Mouse (Mus musculus): ENCODE results near the gene Esrrg. TPM values are rescaled to one million over a fixed set of nuclear protein-coding genes. Genes with fewer than 3 reads are reported as not detected.

Gene Esrrg
- polyA plus RNA-seq, 1 experiment from 2014 or later: 34.2 TPM

DNA sequence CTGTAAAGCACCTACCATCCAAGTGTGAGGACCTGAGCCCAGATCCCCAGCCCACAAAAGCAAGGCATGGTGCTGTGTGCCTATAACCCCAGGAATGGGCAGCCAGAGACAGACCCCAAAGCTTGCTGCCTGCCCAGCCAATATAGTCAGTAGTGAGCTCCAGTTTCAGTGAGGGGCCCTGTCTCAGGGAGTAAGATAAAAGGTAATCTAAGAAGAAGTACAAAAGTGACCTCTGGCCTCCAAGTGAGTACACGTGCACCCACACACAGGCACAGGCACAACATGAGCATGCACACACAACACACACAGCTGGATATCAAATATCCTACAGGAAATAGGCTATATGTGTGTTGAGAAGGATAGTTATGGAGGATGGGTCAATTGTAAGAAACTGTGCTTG lies 286.9 kb downstream of the Esrrg start:
- Histone ChIP-seq H3K4me3 (ENCODE audit: low read depth, low read length) (no peak overlapping the region), H3K9me3 (replicated peaks; ENCODE audit: control insufficient read depth, low read length) (no peaks in the 10 kb centered on the region), H3K27ac (ENCODE audit: low read depth, low read length) (no peak overlapping the region), H3K36me3 (ENCODE audit: control insufficient read depth, insufficient read depth, low read length) (no peaks in the 10 kb centered on the region), H3K4me2 (no peak overlapping the region), H3K4me1 (ENCODE audit: control insufficient read depth, insufficient read depth, low read length) (no peaks in the 10 kb centered on the region), H3K27me3 (ENCODE audit: control insufficient read depth, insufficient read depth, low read length) (no peaks in the 10 kb centered on the region), H3K9ac (ENCODE audit: low read depth, low read length) (no peak overlapping the region)
- WGBS (ENCODE audit: insufficient replicate concordance): 50% methylated on average over 1 of the region's 1 CpGs
- ATAC-seq (replicated peaks; ENCODE audit: insufficient number of reproducible peaks, low FRiP score, low TSS enrichment): no peak

DNA sequence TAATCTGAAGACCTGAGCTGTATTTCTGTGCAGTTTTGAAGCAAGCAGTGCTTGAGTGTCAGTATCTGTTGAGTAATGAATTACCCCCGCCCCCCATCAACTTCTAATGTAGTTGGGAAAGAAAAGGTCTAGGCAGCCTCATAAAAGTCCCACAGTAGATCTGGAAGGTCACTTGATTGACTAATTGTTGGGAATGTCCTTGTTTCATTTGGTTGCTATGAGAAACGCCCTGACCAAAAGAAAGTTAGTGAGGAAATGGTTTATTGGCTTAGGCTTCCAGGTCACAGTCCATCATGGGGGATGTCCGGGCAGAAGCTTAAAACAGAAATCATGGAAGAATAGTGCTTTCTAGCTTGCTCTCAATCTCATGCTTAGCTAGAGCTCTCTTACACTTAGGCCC lies 287.7 kb downstream of the Esrrg start:
- Histone ChIP-seq H3K9me3 (replicated peaks; ENCODE audit: control insufficient read depth, low read length) (no peaks in the 10 kb centered on the region), H3K27me3 (ENCODE audit: control insufficient read depth, insufficient read depth, low read length) (no peaks in the 10 kb centered on the region), H3K4me2 (no peak overlapping the region), H3K36me3 (ENCODE audit: control insufficient read depth, insufficient read depth, low read length) (no peaks in the 10 kb centered on the region), H3K4me3 (ENCODE audit: low read depth, low read length) (no peak overlapping the region), H3K4me1 (ENCODE audit: control insufficient read depth, insufficient read depth, low read length) (no peaks in the 10 kb centered on the region), H3K27ac (ENCODE audit: low read depth, low read length) (no peak overlapping the region), H3K9ac (ENCODE audit: low read depth, low read length) (no peak overlapping the region)
- ATAC-seq (replicated peaks; ENCODE audit: insufficient number of reproducible peaks, low FRiP score, low TSS enrichment): no peak
- 79% methylated on average over 3 of the region's 3 CpGs for whole genome bisulfite sequencing (ENCODE audit: insufficient replicate concordance)

DNA sequence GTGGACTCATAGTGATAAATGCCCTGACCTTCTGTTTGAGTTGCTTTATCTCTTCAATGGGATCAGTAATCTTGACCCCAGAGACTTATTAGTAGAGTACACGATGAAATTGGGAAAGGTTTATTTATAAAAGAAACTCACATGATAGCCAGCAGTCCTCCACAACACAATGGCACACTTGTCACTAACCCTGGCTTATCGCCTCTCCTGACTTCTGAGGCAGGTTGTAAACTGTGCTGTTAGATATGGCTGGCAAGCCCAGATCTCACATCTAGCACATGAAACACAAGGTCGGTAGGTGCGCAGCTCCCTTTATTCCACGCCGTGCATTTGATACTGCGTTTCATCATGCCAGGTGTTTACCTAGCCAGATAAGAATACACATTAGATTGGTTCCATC lies 288.3 kb downstream of the Esrrg start:
- no peaks in the 10 kb centered on the region for H3K27me3 ChIP-seq (ENCODE audit: control insufficient read depth, insufficient read depth, low read length)
- ATAC-seq (replicated peaks; ENCODE audit: insufficient number of reproducible peaks, low FRiP score, low TSS enrichment): no peak
- H3K4me2 ChIP-seq: no peak overlapping the region
- H3K4me3 ChIP-seq (ENCODE audit: low read depth, low read length): no peak overlapping the region
- H3K9ac ChIP-seq (ENCODE audit: low read depth, low read length): no peak overlapping the region
- 74% methylated on average over 7 of the region's 7 CpGs for WGBS (ENCODE audit: insufficient replicate concordance)
- no peaks in the 10 kb centered on the region for H3K36me3 ChIP-seq (ENCODE audit: control insufficient read depth, insufficient read depth, low read length)
- no peak overlapping the region for H3K27ac ChIP-seq (ENCODE audit: low read depth, low read length)
- H3K4me1 ChIP-seq (ENCODE audit: control insufficient read depth, insufficient read depth, low read length): no peaks in the 10 kb centered on the region
- H3K9me3 ChIP-seq (replicated peaks; ENCODE audit: control insufficient read depth, low read length): no peaks in the 10 kb centered on the region

DNA sequence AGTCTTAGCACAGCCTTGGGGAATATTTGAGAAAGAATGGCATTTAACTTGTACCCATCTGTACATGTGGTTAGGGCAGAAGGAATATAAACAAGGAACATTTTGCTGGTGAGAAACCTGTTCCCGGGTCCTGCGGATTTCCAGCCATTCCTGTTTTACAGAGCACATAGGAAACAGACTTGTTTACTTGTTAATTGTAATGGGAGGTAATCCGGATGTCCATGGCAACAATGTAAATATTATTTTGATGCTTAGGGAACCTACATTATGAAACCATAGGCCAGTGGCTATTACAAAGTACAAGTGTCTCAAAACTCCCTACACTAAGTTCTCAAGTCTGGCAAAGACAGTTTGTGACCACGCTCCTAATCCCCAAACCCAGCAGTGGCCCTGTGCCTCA lies 290.9 kb downstream of the Esrrg start:
- no peaks in the 10 kb centered on the region for H3K36me3 ChIP-seq (ENCODE audit: control insufficient read depth, insufficient read depth, low read length)
- no peaks in the 10 kb centered on the region for H3K4me1 ChIP-seq (ENCODE audit: control insufficient read depth, insufficient read depth, low read length)
- no peak overlapping the region for H3K4me2 ChIP-seq
- H3K4me3 ChIP-seq (ENCODE audit: low read depth, low read length): no peak overlapping the region
- no peaks in the 10 kb centered on the region for H3K9me3 ChIP-seq (replicated peaks; ENCODE audit: control insufficient read depth, low read length)
- WGBS (ENCODE audit: insufficient replicate concordance): 78% methylated on average over 4 of the region's 4 CpGs
- no peaks in the 10 kb centered on the region for H3K27me3 ChIP-seq (ENCODE audit: control insufficient read depth, insufficient read depth, low read length)
- no peak for ATAC-seq (replicated peaks; ENCODE audit: insufficient number of reproducible peaks, low FRiP score, low TSS enrichment)
- H3K27ac ChIP-seq (ENCODE audit: low read depth, low read length): no peak overlapping the region
- no peak overlapping the region for H3K9ac ChIP-seq (ENCODE audit: low read depth, low read length)

DNA sequence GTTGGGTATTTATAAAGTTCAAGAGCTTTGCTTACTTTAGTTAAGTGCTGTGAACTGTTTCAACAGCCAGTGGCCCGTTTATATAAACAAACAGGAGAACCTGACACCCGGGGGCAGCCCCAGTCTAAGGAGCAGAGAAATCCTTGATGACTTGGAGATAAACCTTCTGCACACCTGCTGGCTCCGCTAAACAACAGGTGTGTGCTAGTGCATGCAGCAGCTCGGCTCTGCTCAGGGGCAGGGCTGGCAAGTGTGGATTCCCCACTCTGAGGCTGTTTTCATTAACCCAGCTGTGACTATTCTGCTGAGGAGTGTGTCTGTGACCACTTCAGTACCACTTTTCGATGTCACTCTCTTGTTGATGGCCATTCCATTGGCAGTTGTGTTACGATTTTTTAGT lies 292.2 kb downstream of the Esrrg start:
- Histone ChIP-seq H3K27ac (ENCODE audit: low read depth, low read length) (no peak overlapping the region), H3K4me1 (ENCODE audit: control insufficient read depth, insufficient read depth, low read length) (no peaks in the 10 kb centered on the region), H3K9ac (ENCODE audit: low read depth, low read length) (no peak overlapping the region), H3K4me2 (no peak overlapping the region), H3K36me3 (ENCODE audit: control insufficient read depth, insufficient read depth, low read length) (no peaks in the 10 kb centered on the region), H3K27me3 (ENCODE audit: control insufficient read depth, insufficient read depth, low read length) (no peaks in the 10 kb centered on the region), H3K9me3 (replicated peaks; ENCODE audit: control insufficient read depth, low read length) (no peaks in the 10 kb centered on the region), H3K4me3 (ENCODE audit: low read depth, low read length) (no peak overlapping the region)
- 45% methylated on average over 6 of the region's 6 CpGs for WGBS (ENCODE audit: insufficient replicate concordance)
- ATAC-seq (replicated peaks; ENCODE audit: insufficient number of reproducible peaks, low FRiP score, low TSS enrichment): no peak

DNA sequence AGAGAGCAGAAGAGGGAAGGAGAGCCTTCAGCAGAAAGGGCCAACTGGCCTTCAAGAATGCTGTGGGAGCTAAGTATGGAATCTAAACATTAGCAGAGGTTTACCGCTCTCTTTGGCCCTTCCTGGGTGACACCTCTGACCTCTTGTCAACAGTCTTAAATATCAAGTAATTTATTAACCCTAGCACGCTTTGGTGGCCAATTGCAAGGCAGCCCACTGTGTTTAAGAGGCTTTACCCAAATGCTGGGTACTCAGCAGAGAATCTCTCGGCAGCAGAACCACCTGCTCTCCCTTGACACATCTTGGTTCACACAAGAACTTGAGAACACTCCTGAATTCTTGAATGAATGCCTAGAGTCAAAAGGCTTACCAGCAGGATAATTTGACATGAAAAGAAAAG lies 293.6 kb downstream of the Esrrg start:
- Histone ChIP-seq H3K27ac (ENCODE audit: low read depth, low read length) (no peak overlapping the region), H3K4me3 (ENCODE audit: low read depth, low read length) (no peak overlapping the region), H3K9me3 (replicated peaks; ENCODE audit: control insufficient read depth, low read length) (no peaks in the 10 kb centered on the region), H3K9ac (ENCODE audit: low read depth, low read length) (no peak overlapping the region), H3K4me2 (no peak overlapping the region), H3K27me3 (ENCODE audit: control insufficient read depth, insufficient read depth, low read length) (no peaks in the 10 kb centered on the region), H3K4me1 (ENCODE audit: control insufficient read depth, insufficient read depth, low read length) (no peaks in the 10 kb centered on the region), H3K36me3 (ENCODE audit: control insufficient read depth, insufficient read depth, low read length) (no peaks in the 10 kb centered on the region)
- WGBS (ENCODE audit: insufficient replicate concordance): 50% methylated on average over 3 of the region's 3 CpGs
- no peak for ATAC-seq (replicated peaks; ENCODE audit: insufficient number of reproducible peaks, low FRiP score, low TSS enrichment)

DNA sequence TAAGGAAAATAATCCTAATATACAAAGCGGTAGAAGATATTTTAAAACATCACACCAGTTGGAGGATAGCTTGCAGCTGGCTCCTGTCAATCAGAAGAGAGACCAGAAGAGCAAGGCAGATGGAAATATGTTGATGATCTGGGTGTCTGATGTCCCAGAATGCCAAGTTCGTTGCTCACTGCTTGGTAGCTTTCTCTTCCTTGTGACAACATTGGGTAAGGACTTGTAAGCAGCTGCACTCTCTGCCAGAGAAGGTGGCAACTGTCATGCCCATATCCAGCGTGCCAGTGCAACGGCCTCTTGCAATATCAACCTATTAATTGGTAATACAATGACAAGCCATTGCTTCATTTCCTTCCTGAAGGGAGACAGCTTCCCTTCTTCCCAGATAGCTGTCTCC lies 296.1 kb downstream of the Esrrg start:
- Histone ChIP-seq H3K27ac (ENCODE audit: low read depth, low read length) (no peak overlapping the region), H3K4me1 (ENCODE audit: control insufficient read depth, insufficient read depth, low read length) (peaks cover 4% of the 10 kb centered on the region), H3K9me3 (replicated peaks; ENCODE audit: control insufficient read depth, low read length) (no peaks in the 10 kb centered on the region), H3K36me3 (ENCODE audit: control insufficient read depth, insufficient read depth, low read length) (no peaks in the 10 kb centered on the region), H3K27me3 (ENCODE audit: control insufficient read depth, insufficient read depth, low read length) (no peaks in the 10 kb centered on the region), H3K4me2 (no peak overlapping the region), H3K9ac (ENCODE audit: low read depth, low read length) (no peak overlapping the region), H3K4me3 (ENCODE audit: low read depth, low read length) (no peak overlapping the region)
- WGBS (ENCODE audit: insufficient replicate concordance): 71% methylated on average over 4 of the region's 4 CpGs
- ATAC-seq (replicated peaks; ENCODE audit: insufficient number of reproducible peaks, low FRiP score, low TSS enrichment): no peak

DNA sequence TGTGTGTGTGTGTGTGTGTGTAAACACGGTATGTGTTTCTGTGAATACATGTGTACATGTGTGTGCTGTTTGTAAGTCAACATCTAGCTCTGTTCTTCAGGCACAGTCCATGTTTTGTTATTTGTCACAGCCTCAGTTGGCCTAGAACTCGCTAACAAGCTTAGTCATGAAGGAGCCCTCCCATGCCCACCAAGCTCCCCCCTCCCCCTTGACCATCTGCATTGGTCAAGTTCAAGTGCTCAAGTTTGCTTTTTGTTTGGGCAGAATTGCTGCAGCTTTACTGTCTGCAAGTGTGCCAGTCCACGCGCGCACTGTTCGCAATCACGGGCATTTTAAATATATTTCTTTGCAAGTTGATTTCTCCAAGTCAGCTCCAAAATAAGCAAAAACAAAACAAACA lies 298.8 kb downstream of the Esrrg start:
- ATAC-seq (replicated peaks; ENCODE audit: insufficient number of reproducible peaks, low FRiP score, low TSS enrichment): no peak
- Histone ChIP-seq H3K27ac (ENCODE audit: low read depth, low read length) (no peak overlapping the region), H3K4me1 (ENCODE audit: control insufficient read depth, insufficient read depth, low read length) (peaks cover 7% of the 10 kb centered on the region), H3K4me3 (ENCODE audit: low read depth, low read length) (no peak overlapping the region), H3K36me3 (ENCODE audit: control insufficient read depth, insufficient read depth, low read length) (no peaks in the 10 kb centered on the region), H3K9me3 (replicated peaks; ENCODE audit: control insufficient read depth, low read length) (no peaks in the 10 kb centered on the region), H3K27me3 (ENCODE audit: control insufficient read depth, insufficient read depth, low read length) (no peaks in the 10 kb centered on the region), H3K9ac (ENCODE audit: low read depth, low read length) (no peak overlapping the region), H3K4me2 (no peak overlapping the region)
- WGBS (ENCODE audit: insufficient replicate concordance): 59% methylated on average over 7 of the region's 7 CpGs

DNA sequence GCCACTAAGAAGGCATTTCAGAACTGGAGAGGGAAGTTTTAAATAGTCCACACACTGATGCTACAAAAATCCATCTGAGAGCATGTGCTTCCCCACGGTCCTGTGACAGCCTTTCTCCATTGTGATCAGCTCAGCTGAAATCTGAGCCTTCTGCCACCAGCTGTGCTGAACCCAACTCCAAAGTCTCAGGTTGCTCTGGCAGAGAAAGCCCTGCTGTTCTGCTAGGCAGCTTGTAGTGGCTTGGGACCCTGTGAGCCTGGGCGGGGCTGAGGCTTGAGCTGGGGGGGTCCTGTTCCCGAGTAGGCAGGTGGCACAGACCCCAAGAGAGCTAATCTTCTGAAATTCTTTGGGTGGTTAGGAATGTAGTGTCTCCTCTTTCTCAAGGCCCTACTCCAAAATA lies 299.3 kb downstream of the Esrrg start:
- no peak overlapping the region for H3K4me2 ChIP-seq
- peaks cover 7% of the 10 kb centered on the region for H3K4me1 ChIP-seq (ENCODE audit: control insufficient read depth, insufficient read depth, low read length)
- WGBS (ENCODE audit: insufficient replicate concordance): 7% methylated on average over 3 of the region's 3 CpGs
- no peaks in the 10 kb centered on the region for H3K36me3 ChIP-seq (ENCODE audit: control insufficient read depth, insufficient read depth, low read length)
- peak overlapping the region; percentile 73; the same call in 1 of the 2 replicates for H3K27ac ChIP-seq (ENCODE audit: low read depth, low read length)
- H3K9me3 ChIP-seq (replicated peaks; ENCODE audit: control insufficient read depth, low read length): no peaks in the 10 kb centered on the region
- no peaks in the 10 kb centered on the region for H3K27me3 ChIP-seq (ENCODE audit: control insufficient read depth, insufficient read depth, low read length)
- ATAC-seq (replicated peaks; ENCODE audit: insufficient number of reproducible peaks, low FRiP score, low TSS enrichment): no peak; the same call in 1 of the 2 replicates
- H3K9ac ChIP-seq (ENCODE audit: low read depth, low read length): no peak overlapping the region
- no peak overlapping the region for H3K4me3 ChIP-seq (ENCODE audit: low read depth, low read length)

Data from heart, embryonic 11.5 days (tissue).